Mouse (Mus musculus): Measurements from ENCODE around the gene Adh1. TPM values are rescaled to one million over a fixed set of nuclear protein-coding genes. Genes with fewer than 3 reads are reported as not detected.

The Adh1 gene
- polyA plus RNA-seq, 1 experiment = not detected

- Histone ChIP-seq H3K36me3 (ENCODE audit: control insufficient read depth, insufficient read depth) (no peaks in the 10 kb centered on the region), H3ac (ENCODE audit: control insufficient read depth, insufficient read length) (no peak overlapping the region), H3K4me3 (no peak overlapping the region), H3K27me3 (ENCODE audit: control insufficient read depth, insufficient read depth, insufficient read length) (no peaks in the 10 kb centered on the region), H3K79me2 (ENCODE audit: control insufficient read depth, insufficient read depth) (no peaks in the 10 kb centered on the region), H3K4me2 (ENCODE audit: low read depth) (no peak overlapping the region)
- TF ChIP-seq SRF (IDR thresholded peaks at IDR 0.05; ENCODE audit: control insufficient read depth, insufficient read length, low read depth) = no peak
Measured at GRCm38 (mm10) chr3:138309910-138310309, 49.1 kb downstream of the Adh1 start.

GRCm38 (mm10) chr3:138311015-138311414 is 50.2 kb downstream of the Adh1 start:
- Histone ChIP-seq H3ac (ENCODE audit: control insufficient read depth, insufficient read length) (no peak overlapping the region), H3K4me3 (no peak overlapping the region), H3K36me3 (ENCODE audit: control insufficient read depth, insufficient read depth) (no peaks in the 10 kb centered on the region), H3K27me3 (ENCODE audit: control insufficient read depth, insufficient read depth, insufficient read length) (no peaks in the 10 kb centered on the region), H3K4me2 (ENCODE audit: low read depth) (no peak overlapping the region), H3K79me2 (ENCODE audit: control insufficient read depth, insufficient read depth) (no peaks in the 10 kb centered on the region)
- TF ChIP-seq SRF (IDR thresholded peaks at IDR 0.05; ENCODE audit: control insufficient read depth, insufficient read length, low read depth) (no peak), MYOG (IDR thresholded peaks at IDR 0.05; ENCODE audit: control insufficient read depth in 1 of 3, insufficient read depth in 1 of 3, insufficient read length in 2 of 3, low read depth in 2 of 3) (no peak), REST (IDR thresholded peaks at IDR 0.05; ENCODE audit: insufficient read depth, insufficient read length) (no peak), MAX (IDR thresholded peaks at IDR 0.05; ENCODE audit: low read depth) (no peak), E2F4 (IDR thresholded peaks at IDR 0.05; ENCODE audit: insufficient read depth) (no peak), USF1 (IDR thresholded peaks at IDR 0.05; ENCODE audit: low read depth) (no peak), TCF3 (IDR thresholded peaks at IDR 0.05; ENCODE audit: insufficient read length, low read depth) (no peak), POLR2A (IDR thresholded peaks at IDR 0.05; ENCODE audit: insufficient read length, low read depth) (no peak), POLR2AphosphoS2 (IDR thresholded peaks at IDR 0.05; ENCODE audit: insufficient read length, low read depth) (no peak), TCF12 (IDR thresholded peaks at IDR 0.05; ENCODE audit: insufficient read depth, poor library complexity, severe bottlenecking) (no peak), CEBPB (IDR thresholded peaks at IDR 0.05; ENCODE audit: insufficient read depth, poor library complexity, severe bottlenecking) (no peak), MYOD1 (IDR thresholded peaks at IDR 0.05; ENCODE audit: control insufficient read depth in 1 of 3, insufficient read length in 2 of 3, low read depth in 2 of 3) (no peak)

- no peak for TF ChIP-seq POLR2A (IDR thresholded peaks at IDR 0.05; ENCODE audit: insufficient read length, low read depth)
- no peak for TF ChIP-seq MYOD1 (IDR thresholded peaks at IDR 0.05; ENCODE audit: control insufficient read depth in 1 of 3, insufficient read length in 2 of 3, low read depth in 2 of 3)
- TF ChIP-seq TCF3 (IDR thresholded peaks at IDR 0.05; ENCODE audit: insufficient read length, low read depth) = no peak
- no peak for TF ChIP-seq MAX (IDR thresholded peaks at IDR 0.05; ENCODE audit: low read depth)
- no peak for TF ChIP-seq USF1 (IDR thresholded peaks at IDR 0.05; ENCODE audit: low read depth)
- no peak for TF ChIP-seq SRF (IDR thresholded peaks at IDR 0.05; ENCODE audit: control insufficient read depth, insufficient read length, low read depth)
- no peak for TF ChIP-seq TCF12 (IDR thresholded peaks at IDR 0.05; ENCODE audit: insufficient read depth, poor library complexity, severe bottlenecking)
- TF ChIP-seq POLR2AphosphoS2 (IDR thresholded peaks at IDR 0.05; ENCODE audit: insufficient read length, low read depth) = no peak
- no peak for TF ChIP-seq E2F4 (IDR thresholded peaks at IDR 0.05; ENCODE audit: insufficient read depth)
- no peak for TF ChIP-seq MYOG (IDR thresholded peaks at IDR 0.05; ENCODE audit: control insufficient read depth in 1 of 3, insufficient read depth in 1 of 3, insufficient read length in 2 of 3, low read depth in 2 of 3)
- no peak for TF ChIP-seq CEBPB (IDR thresholded peaks at IDR 0.05; ENCODE audit: insufficient read depth, poor library complexity, severe bottlenecking)
- TF ChIP-seq REST (IDR thresholded peaks at IDR 0.05; ENCODE audit: insufficient read depth, insufficient read length) = no peak
- no peaks in the 10 kb centered on the region for H3K36me3 ChIP-seq (ENCODE audit: control insufficient read depth, insufficient read depth)
- no peak within 1 kb of the TSS for H3K4me2 ChIP-seq (ENCODE audit: low read depth)
- no peaks in the 10 kb centered on the region for H3K79me2 ChIP-seq (ENCODE audit: control insufficient read depth, insufficient read depth)
- no peaks in the 10 kb centered on the region for H3K27me3 ChIP-seq (ENCODE audit: control insufficient read depth, insufficient read depth, insufficient read length)
- no peak within 1 kb of the TSS for H3ac ChIP-seq (ENCODE audit: control insufficient read depth, insufficient read length)
- H3K4me3 ChIP-seq = no peak within 1 kb of the TSS
Measured at GRCm38 (mm10) chr3:138312965-138313364, 52.2 kb downstream of the Adh1 start, which contains the start of gene Adh6a. Adh6a (plus strand) TSS chr3:138313286.

- H3K4me2 ChIP-seq (ENCODE audit: low read depth) = no peak overlapping the region
Measured at GRCm38 (mm10) chr3:138316908-138317472, 56.2 kb downstream of the Adh1 start.

GRCm38 (mm10) chr3:138325001-138325400 is 64.2 kb downstream of the Adh1 start:
- peaks cover 4% of the 10 kb centered on the region for H3K27me3 ChIP-seq (ENCODE audit: control insufficient read depth, insufficient read depth, insufficient read length)
- no peak overlapping the region for H3K4me2 ChIP-seq (ENCODE audit: low read depth)
- no peak overlapping the region for H3K4me3 ChIP-seq
- H3K79me2 ChIP-seq (ENCODE audit: control insufficient read depth, insufficient read depth) = no peaks in the 10 kb centered on the region
- no peak overlapping the region for H3ac ChIP-seq (ENCODE audit: control insufficient read depth, insufficient read length)
- H3K36me3 ChIP-seq (ENCODE audit: control insufficient read depth, insufficient read depth) = no peaks in the 10 kb centered on the region
- TF ChIP-seq USF1 (IDR thresholded peaks at IDR 0.05; ENCODE audit: low read depth) (no peak), POLR2AphosphoS2 (IDR thresholded peaks at IDR 0.05; ENCODE audit: insufficient read length, low read depth) (no peak), CEBPB (IDR thresholded peaks at IDR 0.05; ENCODE audit: insufficient read depth, poor library complexity, severe bottlenecking) (no peak), E2F4 (IDR thresholded peaks at IDR 0.05; ENCODE audit: insufficient read depth) (no peak), TCF3 (IDR thresholded peaks at IDR 0.05; ENCODE audit: insufficient read length, low read depth) (no peak), MYOD1 (IDR thresholded peaks at IDR 0.05; ENCODE audit: control insufficient read depth in 1 of 3, insufficient read length in 2 of 3, low read depth in 2 of 3) (no peak), TCF12 (IDR thresholded peaks at IDR 0.05; ENCODE audit: insufficient read depth, poor library complexity, severe bottlenecking) (no peak), SRF (IDR thresholded peaks at IDR 0.05; ENCODE audit: control insufficient read depth, insufficient read length, low read depth) (no peak), MYOG (IDR thresholded peaks at IDR 0.05; ENCODE audit: control insufficient read depth in 1 of 3, insufficient read depth in 1 of 3, insufficient read length in 2 of 3, low read depth in 2 of 3) (no peak), REST (IDR thresholded peaks at IDR 0.05; ENCODE audit: insufficient read depth, insufficient read length) (no peak), MAX (IDR thresholded peaks at IDR 0.05; ENCODE audit: low read depth) (no peak), POLR2A (IDR thresholded peaks at IDR 0.05; ENCODE audit: insufficient read length, low read depth) (no peak)

More at GRCm38 (mm10) chr3:138316908-138317472, 56.2 kb downstream of the Adh1 start:
- H3ac ChIP-seq (ENCODE audit: control insufficient read depth, insufficient read length) = no peak overlapping the region
- H3K27me3 ChIP-seq (ENCODE audit: control insufficient read depth, insufficient read depth, insufficient read length) = no peaks in the 10 kb centered on the region
- no peaks in the 10 kb centered on the region for H3K36me3 ChIP-seq (ENCODE audit: control insufficient read depth, insufficient read depth)
- H3K4me3 ChIP-seq = no peak overlapping the region
- TF ChIP-seq CEBPB (IDR thresholded peaks at IDR 0.05; ENCODE audit: insufficient read depth, poor library complexity, severe bottlenecking) (no peak), TCF3 (IDR thresholded peaks at IDR 0.05; ENCODE audit: insufficient read length, low read depth) (no peak), REST (IDR thresholded peaks at IDR 0.05; ENCODE audit: insufficient read depth, insufficient read length) (no peak), USF1 (IDR thresholded peaks at IDR 0.05; ENCODE audit: low read depth) (no peak), TCF12 (IDR thresholded peaks at IDR 0.05; ENCODE audit: insufficient read depth, poor library complexity, severe bottlenecking) (no peak), POLR2A (IDR thresholded peaks at IDR 0.05; ENCODE audit: insufficient read length, low read depth) (no peak), MYOG (IDR thresholded peaks at IDR 0.05; ENCODE audit: control insufficient read depth in 1 of 3, insufficient read depth in 1 of 3, insufficient read length in 2 of 3, low read depth in 2 of 3) (no peak)
- H3K79me2 ChIP-seq (ENCODE audit: control insufficient read depth, insufficient read depth) = no peaks in the 10 kb centered on the region

Data from myocyte (in vitro differentiated cells).